Mouse (Mus musculus) forebrain, postnatal 0 days (tissue): ENCODE data around the gene Stk38. TPM values are rescaled to one million over a fixed set of nuclear protein-coding genes. Genes with fewer than 3 reads are reported as not detected.
A peak's percentile ranks its signal among the peaks of the same experiment; 100 is the strongest.
"Not testable (repeated sequence)": the region's sequence is repeated elsewhere in the genome, so short reads cannot be mapped to it uniquely, and the experiment has no call there.

Experiments used
- ATAC-seq: fragments of 200-750 bp; cut with Nextera tagmentation; 2 replicates; pipeline ENCODE4 v1.8.0; 2017; ENCODE audit warnings: mild to moderate bottlenecking, moderate library complexity
- DNase-seq: peaks from one replicate; pipeline ENCODE4 v3.0.0-alpha.2; 2015
- H3K27ac ChIP-seq: fragments of 300-500 bp; sonication (generic); 2 replicates; pipeline ENCODE4 v1.5.1; 2014; ENCODE audit warnings: low read depth, mild to moderate bottlenecking, antibody characterized with exemption, low read length, moderate library complexity, mixed read lengths
- H3K27me3 ChIP-seq: fragments of 300-500 bp; sonication (generic); 2 replicates; pipeline ENCODE4 v1.6.1; 2014; ENCODE audit warnings: mild to moderate bottlenecking, low read length, mixed read lengths; ENCODE audit not compliant: insufficient read depth
- H3K36me3 ChIP-seq: fragments of 300-500 bp; sonication (generic); 2 replicates; pipeline ENCODE4 v1.6.1; 2014; ENCODE audit warnings: mild to moderate bottlenecking, moderate library complexity; ENCODE audit not compliant: insufficient read depth
- H3K4me1 ChIP-seq: fragments of 300-500 bp; sonication (generic); 2 replicates; pipeline ENCODE4 v1.6.1; 2014; ENCODE audit warnings: antibody characterized with exemption; ENCODE audit not compliant: insufficient read depth
- H3K4me2 ChIP-seq: fragments of 300-500 bp; sonication (generic); 2 replicates; pipeline ENCODE4 v1.6.1; 2014; ENCODE audit warnings: low read depth, mild to moderate bottlenecking, moderate library complexity
- H3K4me3 ChIP-seq: fragments of 300-500 bp; sonication (generic); 2 replicates; pipeline ENCODE4 v1.5.1; 2014; ENCODE audit warnings: low read depth, low read length, mixed read lengths
- H3K9ac ChIP-seq: fragments of 300-500 bp; sonication (generic); 2 replicates; pipeline ENCODE4 v1.6.1; 2014; ENCODE audit warnings: mild to moderate bottlenecking
- H3K9me3 ChIP-seq: fragments of 300-500 bp; sonication (generic); 2 replicates; pipeline ENCODE4 v1.6.1; 2016; ENCODE audit warnings: low read length
- CTCF ChIP-seq: sonication (generic); IDR thresholded peaks from 2 replicates; pipeline ENCODE4 v1.5.1; 2016; ENCODE audit warnings: antibody characterized with exemption, control low read depth, low read depth
- WGBS: fragments of 180-500 bp; shearing (Covaris S2); extraction: QIAGEN DNeasy Blood & Tissue Kit; methylation state at CpG from one replicate; pipeline ENCODE4 v1.1.7; 2014; 5-methylcytosine and 5-hydroxymethylcytosine counted together
- polyA plus RNA-seq: library from polyadenylated mRNA; unstranded; fragments of >200 nt; fragmentation: Nextera tagmentation; extraction: Ambion mirVana; gene quantifications from 2 replicates; pipeline ENCODE4 v1.2.1, GENCODE M21; 2015
- total RNA-seq: library from RNA; depleted of rRNA; stranded (reverse); fragments of >200 nt; gene quantifications from 2 replicates; pipeline ENCODE4 v1.2.3, GENCODE M21; 2014

The Stk38 gene
- total and polyA plus RNA-seq, 2 experiments from 2014 or later = 43.7 to 58.8 TPM

- 51% methylated on average over 12 of the region's 12 CpGs for WGBS
- H3K9me3 ChIP-seq = no peaks in the 10 kb centered on the region
- no peaks in the 10 kb centered on the region for H3K27me3 ChIP-seq
- H3K27ac ChIP-seq = no peak overlapping the region
- no peak for TF ChIP-seq CTCF
- H3K36me3 ChIP-seq = peaks cover 41% of the 10 kb centered on the region
- ATAC-seq (no peak), DNase-seq (no peak)
- H3K4me2 ChIP-seq = no peak overlapping the region
- H3K4me3 ChIP-seq = no peak overlapping the region
- no peaks in the 10 kb centered on the region for H3K4me1 ChIP-seq
- H3K9ac ChIP-seq = no peak overlapping the region
Measured at GRCm38 (mm10) chr17:29045741-29046530, 38.1 kb upstream of the Stk38 start.

GRCm38 (mm10) chr17:29044925-29045319, 37.1 kb upstream of the Stk38 start:
- Histone ChIP-seq H3K4me2 (no peak overlapping the region), H3K9ac (no peak overlapping the region), H3K36me3 (peaks cover 50% of the 10 kb centered on the region), H3K27me3 (no peaks in the 10 kb centered on the region), H3K4me3 (no peak overlapping the region), H3K9me3 (no peaks in the 10 kb centered on the region), H3K4me1 (no peaks in the 10 kb centered on the region), H3K27ac (no peak overlapping the region)
- WGBS = 62% methylated on average over 1 of the region's 1 CpGs
- peak; percentile 72 for DNase-seq
- ATAC-seq = peak; percentile 36; the same call in 1 of the 2 replicates
- TF ChIP-seq CTCF = peak; percentile 87

GRCm38 (mm10) chr17:29044146-29044924, 36.5 kb upstream of the Stk38 start:
- Histone ChIP-seq H3K27me3 (no peaks in the 10 kb centered on the region), H3K36me3 (peaks cover 56% of the 10 kb centered on the region), H3K4me3 (no peak overlapping the region), H3K9ac (no peak overlapping the region), H3K9me3 (no peaks in the 10 kb centered on the region), H3K27ac (no peak overlapping the region), H3K4me2 (no peak overlapping the region), H3K4me1 (no peaks in the 10 kb centered on the region)
- ATAC-seq (0 out of 2 replicates have a peak, but pooled peaks have one; percentile 3), DNase-seq (no peak)
- 89% methylated on average over 6 of the region's 6 CpGs for WGBS
- TF ChIP-seq CTCF = no peak

GRCm38 (mm10) chr17:29043583-29043982, 35.8 kb upstream of the Stk38 start:
- WGBS = 84% methylated on average over 3 of the region's 3 CpGs
- H3K9me3 ChIP-seq = no peaks in the 10 kb centered on the region
- DNase-seq (no peak), ATAC-seq (no peak)
- H3K36me3 ChIP-seq = peaks cover 61% of the 10 kb centered on the region
- TF ChIP-seq CTCF = no peak
- H3K27me3 ChIP-seq = no peaks in the 10 kb centered on the region
- no peak overlapping the region for H3K27ac ChIP-seq
- H3K9ac ChIP-seq = no peak overlapping the region
- H3K4me1 ChIP-seq = no peaks in the 10 kb centered on the region
- H3K4me3 ChIP-seq = no peak overlapping the region
- no peak overlapping the region for H3K4me2 ChIP-seq

- Histone ChIP-seq H3K27ac (no peak overlapping the region), H3K4me3 (no peak overlapping the region), H3K9ac (no peak overlapping the region), H3K4me2 (no peak overlapping the region), H3K4me1 (no peaks in the 10 kb centered on the region), H3K36me3 (peaks cover 67% of the 10 kb centered on the region), H3K27me3 (no peaks in the 10 kb centered on the region), H3K9me3 (no peaks in the 10 kb centered on the region)
- TF ChIP-seq CTCF = no peak
- DNase-seq (no peak), ATAC-seq (no peak)
Measured at GRCm38 (mm10) chr17:29042569-29042968, 34.8 kb upstream of the Stk38 start.

- not testable (repeated sequence) for DNase-seq, ATAC-seq
- H3K36me3 ChIP-seq = peaks cover 73% of the 10 kb centered on the region
Measured at GRCm38 (mm10) chr17:29041632-29042031, 33.8 kb upstream of the Stk38 start.

GRCm38 (mm10) chr17:29039351-29039750, 31.6 kb upstream of the Stk38 start:
- ATAC-seq = no peak
- Histone ChIP-seq H3K4me1 (peaks cover 4% of the 10 kb centered on the region; the same call in 1 of the 2 replicates), H3K36me3 (peaks cover 57% of the 10 kb centered on the region), H3K9me3 (no peaks in the 10 kb centered on the region), H3K4me3 (no peak overlapping the region), H3K4me2 (no peak overlapping the region), H3K27ac (no peak overlapping the region), H3K27me3 (no peaks in the 10 kb centered on the region), H3K9ac (no peak overlapping the region)
- TF ChIP-seq CTCF = no peak
- WGBS = 71% methylated on average over 11 of the region's 11 CpGs
- no peak for DNase-seq

More at GRCm38 (mm10) chr17:29041632-29042031, 33.8 kb upstream of the Stk38 start:
- H3K27ac ChIP-seq, H3K27me3 ChIP-seq, H3K9me3 ChIP-seq, H3K4me2 ChIP-seq, H3K4me3 ChIP-seq, H3K4me1 ChIP-seq, H3K9ac ChIP-seq: not testable (repeated sequence)
- 78% methylated on average over 3 of the region's 3 CpGs for WGBS
